Mouse (Mus musculus): Measurements from ENCODE around the gene Cldn22.

GRCm38 (mm10) chr8:47821843-47822242 is 2.4 kb upstream of the Cldn22 start, which contains the start of gene Cldn24:
- no peak for TF ChIP-seq POLR2A (IDR thresholded peaks at IDR 0.05; ENCODE audit: extremely low read depth, insufficient read depth, low read length)
- no peak for TF ChIP-seq CTCF (IDR thresholded peaks at IDR 0.05; ENCODE audit: low read depth, low read length)

Data from liver, adult 2 months (tissue).